Mouse (Mus musculus) induced T-regulatory cell, adult 2 months (primary cell): ENCODE results near the gene Gtpbp10.
A peak's percentile ranks its signal among the peaks of the same experiment; 100 is the strongest.

Experiments used
- DNase-seq: peaks from one replicate; pipeline ENCODE4 v3.0.0-alpha.2; 2012; ENCODE audit warnings: low read depth

Gtpbp10 gene

GRCm38 (mm10) chr5:5496393-5496792 is 62.9 kb downstream of the Gtpbp10 start:
- no peak for DNase-seq

- DNase-seq: no peak
Observed at GRCm38 (mm10) chr5:5495042-5495441, 64.3 kb downstream of the Gtpbp10 start.

GRCm38 (mm10) chr5:5494269-5495005 is 64.9 kb downstream of the Gtpbp10 start:
- DNase-seq: peak; percentile 66

- peak; percentile 7 for DNase-seq
Observed at GRCm38 (mm10) chr5:5492163-5492562, 67.2 kb downstream of the Gtpbp10 start.
